Mouse (Mus musculus) CH12.LX (cell line): ENCODE measurements at regions not wholly inside any gene's neighbourhood (a gene's known extent, or its start where the extent isn't known, plus 50 kb on each side); places are given as distances from the start of the nearest gene placed in this dataset.

Experiments used
- CTCF ChIP-seq, 2 experiments: IDR thresholded peaks in 1 of 2; conservative IDR thresholded peaks in 1 of 2; 2 replicates each; pipeline ENCODE4 v1.5.1; 2011 to 2012; ENCODE audit warnings: low read depth in 2 of 2, low read length in 2 of 2, improper control_type of control experiment in 1 of 2, inconsistent platforms in 1 of 2, mild to moderate bottlenecking in 1 of 2, moderate library complexity in 1 of 2
- MAX ChIP-seq: IDR thresholded peaks from 2 replicates; pipeline ENCODE4 v1.6.1; 2011; ENCODE audit warnings: low read length, improper control_type of control experiment
- NRF1 ChIP-seq: IDR thresholded peaks from 2 replicates; pipeline ENCODE4 v1.6.1; 2014; ENCODE audit warnings: low read depth, mild to moderate bottlenecking, inconsistent platforms, low read length, improper control_type of control experiment, moderate library complexity
- POLR2A ChIP-seq: IDR thresholded peaks from 2 replicates; pipeline ENCODE4 v1.6.1; 2011; ENCODE audit warnings: low read depth, mild to moderate bottlenecking, improper control_type of control experiment, low read length
- RAD21 ChIP-seq: IDR thresholded peaks from 2 replicates; pipeline ENCODE4 v1.6.1; 2011; ENCODE audit warnings: low read depth, mild to moderate bottlenecking, low read length, improper control_type of control experiment, moderate library complexity
- SMC3 ChIP-seq: IDR thresholded peaks from 2 replicates; pipeline ENCODE4 v1.6.1; 2011; ENCODE audit warnings: low read depth, low read length, improper control_type of control experiment
- UBTF ChIP-seq: IDR thresholded peaks from 2 replicates; pipeline ENCODE4 v1.6.1; 2012; ENCODE audit warnings: low read depth, mild to moderate bottlenecking, inconsistent platforms, low read length, improper control_type of control experiment, moderate library complexity
- USF1 ChIP-seq: IDR thresholded peaks from 2 replicates; pipeline ENCODE4 v1.6.1; 2014; ENCODE audit warnings: low read depth, mild to moderate bottlenecking, inconsistent platforms, low read length, improper control_type of control experiment

DNA sequence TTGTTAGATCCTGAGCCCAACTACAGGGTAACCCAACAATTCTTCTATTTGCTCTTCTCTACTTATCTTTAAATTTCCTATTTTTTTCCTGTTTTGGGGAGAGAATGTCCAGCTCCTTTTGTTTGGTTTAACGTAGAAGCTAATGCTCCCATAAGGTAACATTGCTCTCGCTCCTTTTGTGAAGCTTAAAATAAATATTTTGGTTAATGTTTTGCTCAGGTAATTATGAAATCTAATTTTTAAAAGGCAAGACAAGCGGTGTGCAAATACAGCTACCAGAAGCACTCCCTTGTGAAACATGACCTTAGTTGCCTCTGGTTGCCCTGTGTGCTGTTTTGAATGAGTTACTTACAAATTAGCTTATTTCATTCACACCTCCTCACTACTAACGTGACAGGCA is 169.0 kb upstream of the Zic4 start:
- TF ChIP-seq USF1 (no peak), CTCF (conservative IDR thresholded peaks at IDR 0.05 in 1 of 2, IDR thresholded peaks at IDR 0.05 in 1 of 2; ENCODE audit: low read depth in 2 of 2, low read length in 2 of 2) (no peak), SMC3 (no peak), UBTF (no peak), MAX (no peak), POLR2A (no peak), NRF1 (no peak), RAD21 (no peak)
